Mouse (Mus musculus): ENCODE results near the gene Gm45233. TPM values are rescaled to one million over a fixed set of nuclear protein-coding genes. Genes with fewer than 3 reads are reported as not detected.

Gene Gm45233
- polyA plus RNA-seq, 1 experiment from 2014 or later: 0.24 TPM

- Histone ChIP-seq H3K27ac (replicated peaks) (no peak overlapping the region), H3K27me3 (replicated peaks; ENCODE audit: low read depth, poor library complexity, severe bottlenecking) (peaks cover 27% of the 10 kb centered on the region), H3K4me1 (peaks cover 7% of the 10 kb centered on the region), H3K36me3 (replicated peaks) (no peaks in the 10 kb centered on the region; the same call in 1 of the 2 replicates), H3K9me3 (no peaks in the 10 kb centered on the region), H3K4me3 (no peak overlapping the region)
- no peak for DNase-seq (ENCODE audit: low spot score)
- WGBS: 65% methylated on average over 8 of the region's 8 CpGs
Measured at GRCm38 (mm10) chr7:43482090-43482716, 38.3 kb downstream of the Gm45233 start.

GRCm38 (mm10) chr7:43483236-43483635 lies 39.3 kb downstream of the Gm45233 start:
- Histone ChIP-seq H3K27me3 (replicated peaks; ENCODE audit: low read depth, poor library complexity, severe bottlenecking) (peaks cover 24% of the 10 kb centered on the region), H3K4me3 (no peak overlapping the region), H3K9me3 (no peaks in the 10 kb centered on the region), H3K27ac (replicated peaks) (no peak overlapping the region), H3K4me1 (peaks cover 7% of the 10 kb centered on the region), H3K36me3 (replicated peaks) (no peaks in the 10 kb centered on the region; the same call in 1 of the 2 replicates)
- WGBS: 17% methylated on average over 10 of the region's 10 CpGs
- DNase-seq (ENCODE audit: low spot score): peak; percentile 55

- Histone ChIP-seq H3K36me3 (replicated peaks) (no peaks in the 10 kb centered on the region), H3K9me3 (no peaks in the 10 kb centered on the region), H3K4me1 (peaks cover 20% of the 10 kb centered on the region), H3K27ac (replicated peaks) (no peak overlapping the region), H3K27me3 (replicated peaks; ENCODE audit: low read depth, poor library complexity, severe bottlenecking) (peaks cover 39% of the 10 kb centered on the region), H3K4me3 (peak overlapping the region; percentile 75; the same call in 1 of the 2 replicates)
- 46% methylated on average over 5 of the region's 5 CpGs for WGBS
- no peak for DNase-seq (ENCODE audit: low spot score)
Measured at GRCm38 (mm10) chr7:43488646-43489045, 44.7 kb downstream of the Gm45233 start.

GRCm38 (mm10) chr7:43489631-43490125 lies 45.8 kb downstream of the Gm45233 start, which contains the start of gene Iglon5:
Gene Iglon5, minus strand, starts transcription at chr7:43490075.
- peaks cover 20% of the 10 kb centered on the region for H3K4me1 ChIP-seq
- H3K4me3 ChIP-seq: peak within 1 kb of the TSS; percentile 75
- peak within 1 kb of the TSS; percentile 89 for H3K27ac ChIP-seq (replicated peaks)
- H3K27me3 ChIP-seq (replicated peaks; ENCODE audit: low read depth, poor library complexity, severe bottlenecking): peaks cover 42% of the 10 kb centered on the region
- H3K36me3 ChIP-seq (replicated peaks): no peaks in the 10 kb centered on the region
- WGBS: 2% methylated on average over 29 of the region's 41 CpGs
- no peaks in the 10 kb centered on the region for H3K9me3 ChIP-seq
- DNase-seq (ENCODE audit: low spot score): no peak

GRCm38 (mm10) chr7:43490182-43490584 lies 46.3 kb downstream of the Gm45233 start:
- under 1% methylated on average over 6 of the region's 13 CpGs for WGBS
- peak; percentile 91 for DNase-seq (ENCODE audit: low spot score)
- no peaks in the 10 kb centered on the region for H3K9me3 ChIP-seq
- no peaks in the 10 kb centered on the region for H3K36me3 ChIP-seq (replicated peaks)
- H3K27ac ChIP-seq (replicated peaks): peak overlapping the region; percentile 89
- peaks cover 20% of the 10 kb centered on the region for H3K4me1 ChIP-seq
- H3K4me3 ChIP-seq: peak overlapping the region; percentile 75
- peaks cover 47% of the 10 kb centered on the region for H3K27me3 ChIP-seq (replicated peaks; ENCODE audit: low read depth, poor library complexity, severe bottlenecking)

- H3K4me3 ChIP-seq: peak overlapping the region; percentile 75; the same call in 1 of the 2 replicates
- peaks cover 20% of the 10 kb centered on the region for H3K4me1 ChIP-seq
- no peak overlapping the region; the same call in 1 of the 2 replicates for H3K27ac ChIP-seq (replicated peaks)
- H3K27me3 ChIP-seq (replicated peaks; ENCODE audit: low read depth, poor library complexity, severe bottlenecking): peaks cover 53% of the 10 kb centered on the region
- no peaks in the 10 kb centered on the region for H3K9me3 ChIP-seq
- WGBS: 68% methylated on average over 9 of the region's 9 CpGs
- no peaks in the 10 kb centered on the region for H3K36me3 ChIP-seq (replicated peaks)
- no peak for DNase-seq (ENCODE audit: low spot score)
Measured at GRCm38 (mm10) chr7:43490861-43491260, 46.9 kb downstream of the Gm45233 start.

- H3K9me3 ChIP-seq: peaks cover 10% of the 10 kb centered on the region; the same call in 1 of the 2 replicates
- H3K27me3 ChIP-seq (replicated peaks; ENCODE audit: low read depth, poor library complexity, severe bottlenecking): peaks cover 30% of the 10 kb centered on the region
- 14% methylated on average over 21 of the region's 21 CpGs for WGBS
- H3K27ac ChIP-seq (replicated peaks): no peak overlapping the region
- H3K36me3 ChIP-seq (replicated peaks): no peaks in the 10 kb centered on the region
- DNase-seq (ENCODE audit: low spot score): peak; percentile 49
- H3K4me3 ChIP-seq: no peak overlapping the region
- H3K4me1 ChIP-seq: peaks cover 1% of the 10 kb centered on the region; the same call in 1 of the 2 replicates
Measured at GRCm38 (mm10) chr7:43495343-43496021, 51.6 kb downstream of the Gm45233 start.

- H3K4me3 ChIP-seq: no peak overlapping the region
- DNase-seq (ENCODE audit: low spot score): no peak
- H3K9me3 ChIP-seq: no peaks in the 10 kb centered on the region
- no peaks in the 10 kb centered on the region for H3K27me3 ChIP-seq (replicated peaks; ENCODE audit: low read depth, poor library complexity, severe bottlenecking)
- H3K36me3 ChIP-seq (replicated peaks): no peaks in the 10 kb centered on the region
- WGBS: 64% methylated on average over 4 of the region's 4 CpGs
- no peak overlapping the region for H3K27ac ChIP-seq (replicated peaks)
- no peaks in the 10 kb centered on the region for H3K4me1 ChIP-seq
Measured at GRCm38 (mm10) chr7:43511707-43512478, 68.0 kb downstream of the Gm45233 start.

- DNase-seq (ENCODE audit: low spot score): no peak
- H3K36me3 ChIP-seq (replicated peaks): no peaks in the 10 kb centered on the region
- H3K4me3 ChIP-seq: no peak overlapping the region
- WGBS: 75% methylated on average over 4 of the region's 4 CpGs
- no peak overlapping the region for H3K27ac ChIP-seq (replicated peaks)
- H3K4me1 ChIP-seq: no peaks in the 10 kb centered on the region
- no peaks in the 10 kb centered on the region for H3K27me3 ChIP-seq (replicated peaks; ENCODE audit: low read depth, poor library complexity, severe bottlenecking)
- H3K9me3 ChIP-seq: no peaks in the 10 kb centered on the region
Measured at GRCm38 (mm10) chr7:43512519-43512918, 68.6 kb downstream of the Gm45233 start.

Small RNA genes lying within 50 kb of the gene (microRNA-seq; reads per million reads assigned to microRNA genes)
- gene Mir7051: not detected

Other genes starting within 250 kb of the Gm45233 start
- 10.5 and 10.6 TPM in 2 replicates for gene Zfp715, start 130.8 kb upstream of the Gm45233 start, polyA plus RNA-seq (2016; fragmentation: Nextera tagmentation; extraction: Ambion mirVana)
- gene Siglecf, start 92.8 kb upstream of the Gm45233 start, polyA plus RNA-seq (2016; fragmentation: Nextera tagmentation; extraction: Ambion mirVana): 0.13 and 0.15 TPM in 2 replicates
- gene Siglecg, start 35.9 kb upstream of the Gm45233 start, polyA plus RNA-seq (2016; fragmentation: Nextera tagmentation; extraction: Ambion mirVana): 0.06 and 0.16 TPM in 2 replicates
- 0.17 TPM in 1 of 2 replicates, not detected in the other for gene Lim2, start 16.5 kb upstream of the Gm45233 start, polyA plus RNA-seq (2016; fragmentation: Nextera tagmentation; extraction: Ambion mirVana)
- not detected in 2 replicates for gene Nkg7, start 7.1 kb upstream of the Gm45233 start, polyA plus RNA-seq (2016; fragmentation: Nextera tagmentation; extraction: Ambion mirVana)
- not detected in 2 replicates for gene Cldnd2, start 3.3 kb upstream of the Gm45233 start, polyA plus RNA-seq (2016; fragmentation: Nextera tagmentation; extraction: Ambion mirVana)
- 231 and 252 TPM in 2 replicates for gene Etfb, start within 50 bp of the Gm45233 start, polyA plus RNA-seq (2016; fragmentation: Nextera tagmentation; extraction: Ambion mirVana)
- gene Vsig10l, start 19.0 kb downstream of the Gm45233 start, polyA plus RNA-seq (2016; fragmentation: Nextera tagmentation; extraction: Ambion mirVana): 1.2 and 2.3 TPM in 2 replicates
- gene Iglon5, start 45.9 kb downstream of the Gm45233 start, polyA plus RNA-seq (2016; fragmentation: Nextera tagmentation; extraction: Ambion mirVana): 0.70 and 0.71 TPM in 2 replicates
- gene 4931406B18Rik, start 61.8 kb downstream of the Gm45233 start, polyA plus RNA-seq (2016; fragmentation: Nextera tagmentation; extraction: Ambion mirVana): not detected in 2 replicates
- gene Cd33, start 100.3 kb downstream of the Gm45233 start, polyA plus RNA-seq (2016; fragmentation: Nextera tagmentation; extraction: Ambion mirVana): 0.39 and 0.51 TPM in 2 replicates
- gene Zfp658, start 118.1 kb downstream of the Gm45233 start, polyA plus RNA-seq (2016; fragmentation: Nextera tagmentation; extraction: Ambion mirVana): 5.4 and 6.2 TPM in 2 replicates
- 15.0 and 15.6 TPM in 2 replicates for gene Zfp719, start 135.5 kb downstream of the Gm45233 start, polyA plus RNA-seq (2016; fragmentation: Nextera tagmentation; extraction: Ambion mirVana)
- gene Zfp819, start 163.0 kb downstream of the Gm45233 start, polyA plus RNA-seq (2016; fragmentation: Nextera tagmentation; extraction: Ambion mirVana): 1.1 and 1.4 TPM in 2 replicates
- gene Ceacam18, start 190.6 kb downstream of the Gm45233 start, polyA plus RNA-seq (2016; fragmentation: Nextera tagmentation; extraction: Ambion mirVana): not detected in 2 replicates
- 0.25 and 0.52 TPM in 2 replicates for gene Siglece, start 216.0 kb downstream of the Gm45233 start, polyA plus RNA-seq (2016; fragmentation: Nextera tagmentation; extraction: Ambion mirVana)
- gene Ctu1, start 227.9 kb downstream of the Gm45233 start, polyA plus RNA-seq (2016; fragmentation: Nextera tagmentation; extraction: Ambion mirVana): 18.1 and 18.7 TPM in 2 replicates
- gene Klk14, start 246.3 kb downstream of the Gm45233 start, polyA plus RNA-seq (2016; fragmentation: Nextera tagmentation; extraction: Ambion mirVana): not detected in 2 replicates

Data from embryonic facial prominence, embryonic 10.5 days (tissue).